ENCODE assay signal across 8 mouse cellular contexts in genomic region chr2:154593025-154593424, GRCm38 (mm10). TPM values are rescaled to one million over a fixed set of nuclear protein-coding genes. Genes with fewer than 3 reads are reported as not detected.
DNase-seq lines count a peak whose midpoint lies in the region; ATAC-seq lines count a peak whose summit lies in the region.

No protein-coding gene starts in this region.

- 58% methylated on average over 3 of the region's 3 CpGs for WGBS in liver, embryonic 11.5 days

- no peak overlapping the region for H3K27ac ChIP-seq in liver, embryonic 11.5 days (ENCODE audit: low read depth, low read length)

- H3K9ac ChIP-seq in liver, embryonic 11.5 days (ENCODE audit: low read depth, low read length): no peak overlapping the region

- DNase-seq in gastrocnemius, adult 18-20 months (ENCODE audit: low spot score): peak; percentile 48
- DNase-seq in gastrocnemius, postnatal 4 days (ENCODE audit: low spot score in 2 of 2): no peak
- DNase-seq in 416B (ENCODE audit: low read depth) (peak; percentile 62), NIH3T3 (ENCODE audit: low read depth) (peak; percentile 59)
- DNase-seq in liver, embryonic 11.5 days (ENCODE audit: low spot score): no peak
- DNase-seq in thymus, postnatal 0 days (ENCODE audit: low spot score): peak; percentile 58
- DNase-seq in right cerebral cortex, adult 18-20 months: no peak
- DNase-seq in layer of hippocampus, adult 9-11 months: no peak

- H3K27me3 ChIP-seq in liver, embryonic 11.5 days (replicated peaks; ENCODE audit: control insufficient read depth, insufficient read depth, low read length): no peaks in the 10 kb centered on the region

- no peaks in the 10 kb centered on the region for H3K4me1 ChIP-seq in liver, embryonic 11.5 days (replicated peaks; ENCODE audit: control insufficient read depth, insufficient read depth, low read length)

- ATAC-seq in liver, embryonic 11.5 days (replicated peaks; ENCODE audit: low FRiP score): peak; percentile 37; the same call in 1 of the 2 replicates

- H3K36me3 ChIP-seq in liver, embryonic 11.5 days (ENCODE audit: control insufficient read depth, insufficient read depth, low read length): 0 out of 2 replicates have a peak, but pooled peaks cover 2% of the 10 kb centered on the region

- H3K4me2 ChIP-seq in liver, embryonic 11.5 days: no peak overlapping the region

- no peak overlapping the region for H3K4me3 ChIP-seq in liver, embryonic 11.5 days (ENCODE audit: low read depth, low read length)

- no peaks in the 10 kb centered on the region for H3K9me3 ChIP-seq in liver, embryonic 11.5 days (ENCODE audit: control insufficient read depth, low read length)

RNA-seq across cellular contexts. Expression of gene Pxmp4, which starts 10.5 kb away (rescaled TPM):
- 10 to 100 TPM; 12.3 to 14.1 TPM for total RNA-seq in gastrocnemius, adult 18-20 months (2021)
- total RNA-seq in gastrocnemius, postnatal 4 days (2021): 10 to 100 TPM; 15.7 to 20.9 TPM
- 25.2 and 25.6 TPM in 2 replicates for polyA plus RNA-seq in liver, embryonic 11.5 days (2014; fragmentation: Nextera tagmentation; extraction: Ambion mirVana)
- 51.8 and 52.1 TPM in 2 replicates for polyA plus RNA-seq in thymus, postnatal 0 days (2015; fragmentation: Nextera tagmentation; extraction: Ambion mirVana)

RNA-seq across cellular contexts. Expression of gene Zfp341, which starts 20.1 kb away (rescaled TPM):
- total RNA-seq in gastrocnemius, adult 18-20 months (2021): 1 to 10 TPM; 2.5 to 2.9 TPM
- 1 to 10 TPM; 2.5 to 2.6 TPM for total RNA-seq in gastrocnemius, postnatal 4 days (2021)
- polyA plus RNA-seq in liver, embryonic 11.5 days (2014; fragmentation: Nextera tagmentation; extraction: Ambion mirVana): 1.3 and 1.5 TPM in 2 replicates
- polyA plus RNA-seq in thymus, postnatal 0 days (2015; fragmentation: Nextera tagmentation; extraction: Ambion mirVana): 0.51 and 0.61 TPM in 2 replicates

RNA-seq across cellular contexts. Expression of gene 4930519P11Rik, which starts 20.2 kb away (rescaled TPM):
- not detected for total RNA-seq in gastrocnemius, adult 18-20 months (2021)
- total RNA-seq in gastrocnemius, postnatal 4 days (2021): under 1 TPM; 0.60 to 0.83 TPM
- polyA plus RNA-seq in liver, embryonic 11.5 days (2014; fragmentation: Nextera tagmentation; extraction: Ambion mirVana): not detected in 2 replicates
- 0.28 and 0.42 TPM in 2 replicates for polyA plus RNA-seq in thymus, postnatal 0 days (2015; fragmentation: Nextera tagmentation; extraction: Ambion mirVana)

RNA-seq across cellular contexts. Expression of gene E2f1, which starts 23.3 kb away (rescaled TPM):
- total RNA-seq in gastrocnemius, adult 18-20 months (2021): under 1 TPM; 0.28 to 0.30 TPM
- total RNA-seq in gastrocnemius, postnatal 4 days (2021): 10 to 100 TPM; 16.6 TPM
- 12.6 and 14.0 TPM in 2 replicates for polyA plus RNA-seq in liver, embryonic 11.5 days (2014; fragmentation: Nextera tagmentation; extraction: Ambion mirVana)
- polyA plus RNA-seq in thymus, postnatal 0 days (2015; fragmentation: Nextera tagmentation; extraction: Ambion mirVana): 14.7 and 16.8 TPM in 2 replicates

RNA-seq across cellular contexts. Expression of gene Necab3, which starts 34.3 kb away (rescaled TPM):
- under 1 TPM; 0.30 to 0.36 TPM for total RNA-seq in gastrocnemius, adult 18-20 months (2021)
- 1 to 10 TPM; 1.8 to 2.1 TPM for total RNA-seq in gastrocnemius, postnatal 4 days (2021)
- 1.9 and 2.4 TPM in 2 replicates for polyA plus RNA-seq in liver, embryonic 11.5 days (2014; fragmentation: Nextera tagmentation; extraction: Ambion mirVana)
- polyA plus RNA-seq in thymus, postnatal 0 days (2015; fragmentation: Nextera tagmentation; extraction: Ambion mirVana): 5.1 TPM in 2 replicates

Comparison
In these comparisons a context has a peak if more than half of its experiments do, and no peak if none do; other contexts are left out.
1. DNase-seq: peak in gastrocnemius, adult 18-20 months (single experiment), 416B (single experiment), NIH3T3 (single experiment) and thymus, postnatal 0 days (single experiment); none in gastrocnemius, postnatal 4 days (0 of 2), liver, embryonic 11.5 days (single experiment), right cerebral cortex, adult 18-20 months (single experiment) and layer of hippocampus, adult 9-11 months (single experiment).